Mouse (Mus musculus) embryo, embryonic 11.5 days (tissue): Measurements from ENCODE around the gene Gpr142.
A peak's percentile ranks its signal among the peaks of the same experiment; 100 is the strongest.

Experiments
- DNase-seq: peaks from one replicate; pipeline ENCODE4 v3.0.0-alpha.2; 2012; ENCODE audit warnings: low read depth, low spot score

Gene Gpr142

DNA sequence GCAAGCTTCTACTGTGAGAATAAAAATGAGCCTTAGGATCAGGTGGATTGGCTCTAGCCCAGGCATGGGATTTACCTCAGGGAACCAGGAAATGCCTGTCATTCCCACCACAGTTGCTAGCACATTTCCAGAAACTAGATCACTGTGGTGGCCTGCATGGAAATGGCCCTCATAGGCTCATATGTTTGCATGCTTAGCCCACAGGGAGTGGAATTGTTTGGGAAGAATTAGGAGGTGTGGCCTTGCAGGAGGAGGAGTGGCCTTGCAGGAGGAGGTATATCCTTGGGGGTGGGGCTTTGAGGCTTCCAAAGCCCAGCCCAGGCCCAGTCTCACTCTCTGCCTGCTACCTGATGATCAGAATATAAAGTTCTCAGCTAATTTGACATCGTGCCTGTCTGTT is 3.2 kb downstream of the Gpr142 start:
- DNase-seq = no peak

DNA sequence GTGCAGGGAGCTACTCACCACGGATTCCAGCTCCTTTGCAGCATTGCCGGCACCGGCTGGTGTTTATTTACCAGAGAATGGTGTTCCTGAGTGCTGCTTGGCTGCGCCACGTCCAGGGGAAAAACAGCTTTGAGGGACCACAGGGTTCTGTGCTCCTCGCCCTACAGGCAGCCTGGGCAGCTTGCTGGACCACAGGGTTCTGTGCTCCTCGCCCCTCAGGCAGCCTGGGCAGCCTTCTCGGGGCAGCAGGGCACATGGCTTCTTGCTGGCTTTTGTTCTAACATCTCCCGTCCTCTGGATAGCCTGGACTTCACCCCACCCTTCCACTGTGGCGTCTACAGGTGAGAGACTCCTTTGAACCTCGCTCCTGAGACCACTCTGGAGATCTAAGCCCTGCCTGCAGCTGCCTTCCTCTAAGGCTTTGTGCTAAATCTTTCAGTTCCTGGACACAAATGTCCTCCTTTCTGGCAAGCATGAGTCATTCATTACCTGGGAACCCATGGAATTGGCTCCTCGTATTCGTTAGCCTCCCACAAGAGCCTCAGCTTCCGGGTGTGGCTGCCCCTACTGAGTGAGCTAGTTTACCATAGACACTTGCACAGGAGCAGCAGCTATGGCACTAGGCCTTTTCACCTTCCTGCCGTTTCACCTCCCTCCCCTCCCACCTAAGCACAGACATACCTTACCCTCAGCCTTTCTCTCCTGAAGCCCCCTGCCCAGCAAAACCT is 4.0 kb downstream of the Gpr142 start:
- DNase-seq = no peak

DNA sequence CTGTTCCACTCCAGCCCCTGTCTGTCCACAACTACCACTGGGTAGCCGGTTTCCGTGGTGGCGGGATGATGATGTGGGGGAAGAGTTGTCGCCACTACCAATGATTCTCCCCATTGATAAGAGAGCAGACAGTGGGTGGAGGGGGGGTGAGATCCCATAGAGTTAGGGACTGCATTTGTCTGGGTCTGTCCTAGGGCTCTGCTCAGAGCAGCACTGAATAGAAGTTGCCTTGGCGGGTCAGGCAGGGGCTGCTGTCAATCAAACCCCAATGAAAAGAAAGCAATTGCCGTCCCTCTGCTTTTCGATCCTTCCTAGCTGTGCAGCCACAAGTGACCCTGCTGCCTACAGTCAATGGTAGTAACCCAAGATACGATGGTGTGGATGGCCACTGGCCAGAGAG is 5.3 kb downstream of the Gpr142 start:
- no peak for DNase-seq

DNA sequence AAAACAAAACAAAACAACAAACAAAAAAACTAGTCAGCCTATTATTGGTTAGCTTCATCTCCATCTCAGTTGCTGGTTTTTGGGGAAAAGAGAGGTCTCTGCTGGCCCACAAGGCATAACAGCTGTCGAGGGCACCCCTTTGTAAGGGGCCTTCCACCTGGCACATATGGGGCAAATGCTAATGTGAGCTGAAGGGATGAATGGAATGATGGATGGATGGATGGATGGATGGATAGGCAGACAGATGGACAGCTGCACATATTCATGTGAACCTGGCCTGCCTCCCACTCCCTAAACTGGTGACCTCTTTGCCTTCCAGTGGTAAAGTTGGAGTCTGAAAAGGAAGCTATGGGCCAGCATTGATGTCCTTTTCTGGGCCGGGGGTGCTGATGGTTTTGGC is 8.3 kb downstream of the Gpr142 start:
- no peak for DNase-seq

DNA sequence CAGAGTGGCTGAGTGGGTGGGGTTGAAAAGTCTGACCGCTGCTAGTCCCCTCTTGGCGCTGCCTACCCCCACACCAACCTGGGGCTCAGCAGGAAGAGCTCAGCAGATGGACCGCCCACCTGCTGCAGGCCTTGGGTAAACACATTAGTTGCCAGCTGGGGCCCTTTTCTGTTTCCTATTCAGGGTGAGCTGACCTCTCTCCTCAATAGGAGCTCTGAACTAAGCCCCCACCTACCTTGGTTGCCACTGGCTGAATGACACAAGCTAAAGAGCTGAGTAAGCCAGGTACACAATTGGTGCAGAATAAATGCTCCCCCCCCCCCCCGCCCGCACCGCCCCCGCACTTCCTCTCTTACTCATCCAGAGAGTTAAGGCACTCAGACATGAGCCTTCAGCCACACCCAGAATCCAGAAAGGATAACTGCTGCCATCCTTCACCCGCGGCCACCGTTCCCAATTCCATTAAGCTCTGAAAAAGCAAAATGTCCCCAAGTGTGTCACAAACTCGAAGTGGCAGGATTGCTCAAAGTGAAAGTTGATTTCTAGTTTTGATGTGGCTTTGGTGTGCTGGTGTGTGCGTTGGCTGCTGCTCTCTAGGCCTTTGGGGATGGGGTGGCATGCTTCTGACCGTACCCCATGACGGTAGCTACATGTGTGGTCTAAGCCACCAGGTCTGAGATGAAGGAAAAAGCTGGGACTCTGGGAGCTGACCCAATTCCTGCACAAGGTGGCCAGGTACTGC is 9.1 kb downstream of the Gpr142 start:
- DNase-seq = no peak

DNA sequence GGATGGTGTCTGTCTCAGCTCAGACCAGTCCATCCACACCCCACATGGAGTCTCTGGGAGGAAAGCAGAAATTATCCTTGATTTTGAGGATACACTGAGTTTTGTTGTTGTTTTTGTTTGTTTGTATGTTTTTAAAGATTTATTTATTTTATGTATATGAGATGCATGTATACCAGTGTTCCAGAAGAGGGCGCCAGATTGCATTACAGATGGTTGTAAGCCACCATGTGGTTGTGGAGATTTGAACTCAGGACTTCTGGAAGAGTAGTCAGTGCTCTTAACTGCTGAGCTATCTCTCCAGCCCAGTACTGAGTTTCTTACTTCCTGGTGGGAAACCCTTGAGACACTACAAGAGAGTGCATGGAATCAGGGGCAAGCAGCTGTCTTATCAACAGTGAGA is 10.6 kb downstream of the Gpr142 start:
- no peak for DNase-seq

DNA sequence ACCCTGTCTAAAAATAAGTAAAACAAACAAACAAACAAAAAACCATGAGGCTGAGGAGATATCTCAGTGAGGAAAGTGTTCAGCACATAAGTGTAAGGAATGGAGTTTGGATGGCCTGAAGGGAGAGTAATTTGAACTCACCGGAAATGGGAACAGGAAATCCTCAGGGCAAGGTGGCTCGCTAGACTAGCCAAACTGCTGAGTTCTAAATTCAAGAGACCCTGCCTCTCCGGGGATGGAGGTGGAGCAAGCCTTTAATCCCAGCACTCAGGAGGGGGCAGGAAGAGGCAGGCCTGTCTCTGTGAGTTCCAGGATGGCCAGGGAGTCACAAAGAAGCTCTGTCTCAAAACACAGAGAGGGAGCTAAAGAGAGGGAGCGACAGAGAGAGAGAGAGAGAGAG is 11.6 kb downstream of the Gpr142 start:
- no peak for DNase-seq

DNA sequence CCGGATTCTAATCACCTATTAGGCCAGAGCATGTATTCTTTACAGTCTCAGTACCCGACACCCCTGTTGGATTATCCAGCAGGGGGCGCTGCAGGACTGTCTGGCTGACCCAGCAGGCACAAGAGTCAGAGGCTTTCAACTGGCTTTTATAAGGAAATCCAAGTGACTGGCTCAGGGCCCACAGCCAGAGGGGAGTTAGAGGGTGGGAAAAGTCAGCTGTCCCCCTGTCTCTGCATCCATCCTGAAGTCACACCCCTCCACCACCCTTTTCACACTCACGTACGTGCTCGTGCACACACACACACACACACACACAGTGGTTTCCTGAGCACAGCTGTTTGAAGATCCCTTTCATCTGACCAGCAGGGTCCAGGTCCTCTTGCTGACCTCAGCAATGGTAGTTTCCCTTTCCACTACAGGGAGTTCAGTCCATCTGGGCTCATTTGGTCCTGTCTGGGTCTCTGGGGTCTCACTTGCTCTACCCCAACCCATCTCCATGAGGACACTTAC is 14.1 kb downstream of the Gpr142 start:
- peak; percentile 80 for DNase-seq

DNA sequence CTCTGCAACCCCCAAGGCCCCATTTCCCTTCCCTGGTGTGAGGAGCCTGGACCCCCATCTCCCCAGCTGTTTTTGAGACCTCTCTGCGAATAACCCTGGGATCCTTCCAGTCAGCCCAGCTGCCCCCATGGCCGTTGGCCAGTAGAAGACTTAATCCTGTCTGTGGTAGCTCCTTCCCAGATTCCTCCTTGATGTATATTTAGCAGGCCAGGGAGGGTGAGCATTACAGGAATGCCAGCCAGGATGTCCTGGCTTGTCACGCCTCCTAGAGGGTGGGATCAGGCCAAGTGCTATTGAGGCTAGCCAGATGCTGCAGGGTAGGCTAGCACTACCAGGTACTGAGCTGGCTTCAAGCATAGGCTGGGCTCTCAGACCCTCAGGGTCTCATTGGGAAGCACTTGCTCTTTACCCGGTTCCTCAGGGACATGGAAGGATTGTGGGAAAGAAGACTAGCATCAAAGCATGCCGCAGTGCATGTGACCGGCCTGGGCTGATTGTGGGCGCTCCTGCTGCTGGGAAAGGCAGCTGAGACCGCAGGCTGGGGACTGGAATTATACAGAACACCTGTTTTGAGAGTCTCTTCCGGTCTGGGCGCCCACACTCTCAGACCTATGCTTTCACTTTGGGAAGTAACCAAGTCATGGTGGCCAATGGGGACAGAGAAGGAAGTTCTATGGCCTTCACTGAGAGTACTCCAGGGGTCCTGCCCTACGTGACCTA is 16.3 kb downstream of the Gpr142 start:
- DNase-seq = no peak

DNA sequence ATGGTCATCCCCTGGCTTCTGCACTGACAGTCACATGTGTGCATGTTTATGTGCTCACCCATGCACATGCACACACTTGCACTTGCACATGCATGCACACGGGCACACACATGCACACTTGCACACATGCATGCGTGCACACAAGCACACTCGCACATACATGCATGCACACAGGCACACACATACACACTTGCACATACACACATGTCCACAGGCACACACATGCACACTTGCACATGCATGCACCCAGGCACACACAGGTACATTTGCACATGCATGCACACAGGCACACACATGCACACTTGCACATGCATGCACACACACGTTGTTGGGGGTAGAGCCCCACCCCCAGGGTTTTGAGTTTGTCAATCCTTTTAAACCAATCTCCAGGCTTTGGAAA is 18.2 kb downstream of the Gpr142 start:
- DNase-seq = no peak

DNA sequence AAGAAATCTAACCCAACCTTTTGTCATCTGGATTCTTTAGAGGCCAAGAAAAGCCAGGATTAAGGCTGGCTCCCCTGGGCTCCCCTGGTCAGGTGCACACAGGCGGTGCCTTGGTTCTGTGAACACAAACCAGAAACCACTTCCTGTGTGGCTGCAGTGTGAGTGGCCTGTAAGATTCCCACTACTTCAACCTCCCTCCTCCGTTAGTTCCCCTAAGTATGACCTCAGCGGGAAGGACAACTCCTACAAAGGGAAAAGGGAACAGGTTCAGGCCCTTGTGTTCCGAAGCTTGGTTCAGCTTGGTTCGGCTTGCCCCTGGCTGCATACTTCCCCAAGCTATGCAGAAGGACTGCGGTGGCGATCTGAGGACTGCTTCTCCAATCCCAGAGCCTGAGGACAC is 19.5 kb downstream of the Gpr142 start:
- DNase-seq = no peak

DNA sequence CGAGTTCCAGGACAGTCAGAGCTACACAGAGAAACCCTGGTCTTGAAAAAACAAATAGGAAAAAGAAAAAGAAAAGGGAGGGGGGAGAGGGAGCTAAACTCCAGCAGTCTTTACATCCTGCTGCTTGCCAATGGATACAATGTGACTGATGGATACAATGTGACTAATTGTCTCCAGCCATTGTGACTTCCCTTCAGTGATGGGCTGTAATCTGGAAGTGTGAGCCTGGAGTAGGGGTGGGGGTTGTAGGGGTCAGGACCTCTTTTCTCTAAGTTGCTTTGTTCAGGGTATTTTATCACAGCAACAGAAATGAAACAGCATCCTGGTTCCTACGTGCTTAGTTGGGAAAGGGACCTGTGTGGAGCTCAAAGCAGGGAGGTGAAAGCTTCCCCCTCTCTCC is 20.4 kb downstream of the Gpr142 start:
- DNase-seq = no peak

DNA sequence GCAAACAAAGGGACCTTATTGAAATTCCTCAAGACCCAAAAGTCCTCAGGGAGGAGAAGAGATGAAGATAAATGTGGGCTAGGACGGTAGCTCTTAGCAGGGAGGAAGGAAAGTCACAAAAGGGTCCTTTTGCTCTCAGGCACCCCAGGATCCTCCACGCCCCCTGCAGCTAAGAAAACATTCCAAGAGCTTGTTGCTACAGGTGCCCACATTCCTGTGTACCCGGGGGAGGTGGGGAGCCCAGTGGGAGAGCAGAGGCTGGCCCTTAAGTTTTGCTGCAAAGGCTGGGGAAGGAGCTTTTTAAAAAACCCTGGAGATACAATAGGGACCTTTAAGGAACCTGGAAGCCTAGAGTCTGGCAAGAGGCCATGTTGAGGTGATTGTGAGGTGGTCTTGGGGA is 21.7 kb downstream of the Gpr142 start:
- no peak for DNase-seq

DNA sequence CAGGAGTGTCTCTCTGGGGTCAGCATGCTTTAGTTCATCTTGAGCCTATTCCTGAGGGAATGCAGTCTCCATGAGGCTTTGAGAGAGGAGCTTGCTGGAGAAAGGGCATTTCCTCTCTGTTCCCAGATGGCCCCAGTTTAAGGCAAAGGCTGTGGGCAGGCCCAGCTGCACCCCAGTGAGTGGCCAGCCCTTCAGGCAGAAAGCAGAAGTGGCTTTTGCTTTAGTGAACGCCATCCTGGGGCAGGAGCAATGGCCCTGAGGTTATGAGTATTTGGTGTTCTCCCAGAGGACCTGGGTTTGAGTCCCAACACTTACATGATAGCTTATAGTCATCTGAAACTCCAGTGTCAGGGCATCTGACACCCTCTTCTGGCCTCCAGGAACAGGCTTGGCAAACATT is 22.6 kb downstream of the Gpr142 start:
- no peak for DNase-seq

DNA sequence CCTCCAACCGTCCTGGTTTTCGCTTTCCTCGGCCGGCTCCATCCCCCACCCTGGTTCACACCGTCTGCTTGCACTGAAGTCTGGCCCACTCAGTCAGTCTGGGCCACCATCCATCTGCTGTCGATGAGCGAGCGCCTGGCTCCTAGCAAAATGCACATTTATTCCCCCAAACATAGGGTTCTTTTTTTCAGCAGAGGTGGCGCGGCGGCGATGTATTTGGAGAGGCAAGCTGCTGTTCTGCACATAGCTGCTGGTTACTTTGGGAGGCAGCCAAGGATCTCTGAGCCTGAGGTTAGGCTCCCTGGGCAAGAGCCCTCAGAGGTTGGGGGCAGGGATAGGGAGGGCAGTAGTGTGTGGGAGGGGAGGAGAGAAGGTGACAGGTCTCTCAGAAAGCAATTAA is 24.0 kb downstream of the Gpr142 start:
- DNase-seq = no peak

DNA sequence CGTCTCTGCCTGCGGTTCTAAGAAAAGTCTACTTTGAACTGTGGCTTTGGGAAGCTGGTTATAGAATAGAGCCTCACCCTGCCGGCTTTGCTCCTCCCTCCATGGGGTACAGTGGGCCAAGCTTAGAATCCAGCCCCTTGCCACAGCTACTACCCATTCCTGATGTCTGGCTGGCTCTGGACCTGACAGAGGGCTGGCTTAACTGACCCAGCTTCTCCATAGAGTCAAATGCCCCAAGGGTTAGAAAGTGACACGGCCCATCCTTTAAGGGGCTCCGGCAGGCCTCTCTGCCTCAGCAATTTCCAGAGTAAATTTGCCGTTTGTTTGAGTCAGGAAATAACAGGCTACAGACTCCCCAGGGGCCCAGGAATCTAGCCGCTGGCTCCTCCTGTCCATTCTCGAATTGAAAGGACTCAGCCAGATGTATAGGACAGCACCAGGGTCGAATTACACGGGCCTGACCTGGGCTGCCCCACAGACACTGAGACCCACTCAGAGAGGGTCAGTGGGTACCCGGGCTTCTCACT is 24.5 kb downstream of the Gpr142 start:
- no peak for DNase-seq

DNA sequence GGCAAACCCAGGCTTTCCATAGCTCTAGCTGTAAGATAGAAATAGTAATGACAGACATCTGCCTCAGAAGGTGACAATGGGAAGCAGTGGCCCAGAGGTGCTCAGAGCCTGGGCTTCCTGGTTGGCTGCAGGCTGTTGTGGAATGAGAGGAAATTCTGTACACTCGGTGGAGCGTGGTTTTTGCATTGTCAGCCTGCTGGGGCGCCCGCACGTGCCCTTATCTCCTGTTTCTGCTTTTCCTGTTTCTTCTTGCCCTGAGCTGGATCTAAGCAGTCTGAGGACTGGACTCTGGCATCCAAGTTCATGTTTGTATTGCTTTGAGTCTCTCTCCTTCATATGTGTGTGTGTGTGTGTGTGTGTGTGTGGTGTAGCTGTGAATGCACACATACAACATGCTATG is 28.0 kb downstream of the Gpr142 start:
- no peak for DNase-seq

DNA sequence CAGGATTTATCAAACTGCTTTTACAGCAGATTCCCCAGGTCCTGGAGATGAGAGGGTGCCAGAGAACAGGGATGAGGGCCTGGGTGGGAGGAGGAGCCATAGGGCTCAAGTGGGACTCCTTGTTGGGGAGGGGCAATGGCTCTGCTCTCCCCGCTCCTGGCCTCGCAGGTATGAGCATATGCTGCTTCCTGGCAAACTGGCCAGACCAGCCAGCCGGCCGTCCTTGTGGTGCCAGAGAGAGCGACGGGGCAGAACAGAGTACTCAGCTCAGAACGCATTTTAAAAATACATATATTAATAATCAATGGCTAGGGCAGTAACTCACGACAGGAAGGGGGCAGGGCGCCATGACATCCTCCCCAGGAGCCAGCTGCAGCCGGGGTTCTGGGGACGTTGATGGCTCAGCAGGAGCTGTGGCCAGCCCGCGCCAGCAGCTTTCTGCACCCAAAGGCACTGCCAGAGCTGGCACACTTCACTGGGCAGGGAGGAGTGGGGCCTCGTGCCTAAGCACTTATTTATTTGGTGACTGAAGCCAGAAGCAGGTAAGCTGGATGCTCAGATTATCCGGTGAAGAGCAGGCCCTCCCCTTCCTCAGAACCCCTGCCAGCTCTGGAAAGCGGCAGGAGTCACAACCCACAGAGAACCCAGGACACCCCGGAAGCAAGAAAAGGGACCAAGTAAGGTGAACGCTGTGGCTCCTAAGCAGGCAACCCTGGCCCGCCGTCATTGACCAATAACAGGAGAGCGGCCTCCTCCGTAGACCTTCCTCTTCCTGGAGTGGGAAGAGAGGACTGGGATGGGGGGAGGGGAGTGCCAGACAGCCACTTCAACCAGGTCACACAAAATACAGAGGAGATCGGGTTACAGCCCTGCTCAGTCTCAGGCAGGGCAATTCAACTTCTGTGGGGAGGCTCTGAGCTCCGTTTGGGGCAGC is 31.0 kb downstream of the Gpr142 start:
- DNase-seq = peak; percentile 74

DNA sequence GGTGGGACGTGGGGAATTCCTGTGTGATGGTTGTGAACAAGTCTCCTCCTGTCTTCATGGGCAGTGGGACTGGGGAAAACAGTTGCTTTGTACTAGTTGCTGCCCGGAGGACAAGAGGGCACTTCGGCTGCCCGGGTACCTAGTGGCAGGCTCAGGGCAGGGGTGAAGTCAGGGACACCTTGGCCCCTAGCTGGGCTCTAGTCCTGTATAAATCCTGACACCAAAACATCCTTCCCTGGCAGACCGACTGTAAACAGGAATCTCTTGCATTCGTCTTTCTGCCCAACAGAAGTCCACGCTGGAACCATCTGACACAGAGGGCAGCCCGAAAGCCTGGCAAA is 31.7 kb downstream of the Gpr142 start:
- DNase-seq = no peak

DNA sequence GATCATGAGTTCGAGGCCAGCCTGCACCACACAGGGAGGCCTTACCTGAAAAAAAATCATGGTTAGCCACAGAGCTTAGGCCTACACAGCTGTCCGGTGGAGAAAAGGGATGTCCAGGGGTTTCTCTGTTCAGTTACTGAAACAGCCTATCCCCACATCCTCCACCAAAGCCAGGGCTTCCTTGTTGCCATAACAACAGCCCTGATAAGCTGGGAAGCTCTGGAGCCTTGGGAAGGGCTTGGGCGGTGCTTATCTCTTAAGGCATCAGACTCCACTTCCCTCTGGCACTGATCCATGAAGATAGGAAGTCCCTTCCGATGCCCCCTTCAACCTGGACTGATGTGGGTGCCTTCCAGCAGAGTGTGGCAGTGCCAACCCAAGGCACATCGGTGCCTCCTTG is 34.4 kb downstream of the Gpr142 start:
- DNase-seq = no peak

DNA sequence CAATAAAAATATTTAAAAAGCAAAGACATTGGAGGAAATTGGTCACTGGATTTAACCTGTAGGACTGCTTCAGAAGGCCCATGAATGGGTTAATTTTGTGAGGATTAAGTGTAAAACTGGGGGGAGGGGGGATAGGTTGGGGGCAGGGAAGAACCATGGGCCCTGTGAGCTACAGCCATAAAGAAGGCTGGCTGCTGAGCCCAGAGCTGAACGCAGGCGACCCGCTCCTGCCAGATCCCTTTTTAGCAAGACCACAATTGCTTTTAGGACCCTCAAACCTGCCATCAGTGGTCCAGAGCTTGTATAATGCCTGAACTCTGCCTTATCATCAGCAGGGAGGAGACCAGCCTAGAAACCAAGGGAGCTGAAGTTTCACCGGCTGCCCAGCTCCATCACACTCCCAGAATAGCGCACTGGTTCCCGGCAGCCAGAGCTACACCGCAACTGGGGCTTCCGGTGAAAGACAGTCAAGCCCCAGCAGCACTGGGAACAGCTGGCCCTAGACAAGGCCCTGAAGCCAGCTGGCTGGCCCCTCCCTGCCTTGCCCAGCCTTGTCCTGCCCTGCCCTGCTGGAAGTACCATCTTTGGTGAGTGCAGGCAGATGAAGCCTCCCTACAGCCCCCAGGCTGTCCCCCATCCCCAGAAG is 45.2 kb downstream of the Gpr142 start:
- DNase-seq = no peak
